Mouse (Mus musculus) G1E-ER4 (cell line): ENCODE results near the gene Igll1. TPM values are rescaled to one million over a fixed set of nuclear protein-coding genes. Genes with fewer than 3 reads are reported as not detected.

ENCODE experiments used
- GATA1 ChIP-seq: IDR thresholded peaks from one replicate; pipeline ENCODE4 v1.8.0; 2012; ENCODE audit warnings: low read length, inconsistent platforms
- polyA plus RNA-seq: library from polyadenylated mRNA; stranded (reverse); fragments of >175 nt; gene quantifications from 2 replicates; pipeline ENCODE4 v1.2.3, GENCODE M21; 2012

The Igll1 gene
- polyA plus RNA-seq, 1 experiment = not detected

GRCm38 (mm10) chr16:16865696-16866561, 2.1 kb upstream of the Igll1 start:
- TF ChIP-seq GATA1 = no peak

GRCm38 (mm10) chr16:16865217-16865616, 1.4 kb upstream of the Igll1 start:
- TF ChIP-seq GATA1 = no peak

- TF ChIP-seq GATA1 = no peak
Observed at GRCm38 (mm10) chr16:16862288-16862687, 1.5 kb downstream of the Igll1 start.

DNA sequence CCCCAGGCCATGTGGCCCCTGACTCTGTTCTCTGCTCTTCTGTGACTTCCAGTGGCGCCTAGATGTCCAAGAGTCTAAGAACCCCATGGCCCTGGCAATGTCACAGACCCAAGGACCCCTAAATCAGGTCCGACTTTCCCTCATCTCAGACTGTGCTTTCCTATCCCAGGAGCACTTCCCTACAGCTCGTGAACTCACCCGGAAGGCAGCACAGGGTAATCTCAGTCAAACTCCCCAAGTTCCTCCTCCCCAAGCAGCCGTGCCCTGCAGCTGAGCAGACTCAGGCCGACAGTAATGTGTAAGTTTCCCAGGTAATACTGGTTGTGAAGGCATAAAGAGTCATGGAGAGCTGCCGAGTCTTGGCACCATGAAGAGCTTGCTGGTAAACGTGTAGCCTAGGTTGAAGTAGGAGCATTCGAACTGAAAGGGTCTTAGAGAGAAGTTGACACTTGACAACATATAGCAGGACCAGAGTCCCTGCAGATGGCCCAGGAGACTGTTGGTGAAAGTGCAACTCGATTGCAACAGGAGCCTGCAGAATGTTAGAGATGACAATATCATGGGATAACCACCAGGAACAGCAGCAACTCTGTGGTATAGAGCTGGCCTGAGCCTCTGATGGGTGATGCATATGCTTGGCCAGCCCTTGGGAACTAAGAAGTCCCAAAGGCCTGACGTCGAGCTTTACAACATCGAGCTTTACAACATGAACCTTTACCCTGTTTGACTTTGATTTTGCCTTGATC, 6.9 kb downstream of the Igll1 start:
- no peak for TF ChIP-seq GATA1

DNA sequence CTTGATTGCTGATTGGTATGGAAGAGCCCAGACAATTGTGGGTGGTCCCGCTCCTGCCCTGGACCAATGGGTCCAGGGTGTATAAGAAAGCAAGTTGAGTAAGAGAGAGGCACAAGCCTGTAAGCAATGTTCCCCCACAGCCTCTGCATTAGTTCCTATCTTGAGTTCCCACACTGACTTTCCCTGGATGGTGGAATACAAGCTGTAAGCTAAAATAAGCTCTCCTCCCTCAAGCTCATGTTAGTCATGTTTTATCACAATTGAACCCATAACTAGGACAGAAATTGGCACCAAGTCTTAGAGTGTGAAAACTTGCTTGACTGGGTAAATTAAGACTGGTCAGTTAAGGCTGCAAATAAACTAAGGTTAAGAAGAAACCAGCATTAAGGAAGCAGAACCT, 8.2 kb downstream of the Igll1 start:
- TF ChIP-seq GATA1 = no peak

DNA sequence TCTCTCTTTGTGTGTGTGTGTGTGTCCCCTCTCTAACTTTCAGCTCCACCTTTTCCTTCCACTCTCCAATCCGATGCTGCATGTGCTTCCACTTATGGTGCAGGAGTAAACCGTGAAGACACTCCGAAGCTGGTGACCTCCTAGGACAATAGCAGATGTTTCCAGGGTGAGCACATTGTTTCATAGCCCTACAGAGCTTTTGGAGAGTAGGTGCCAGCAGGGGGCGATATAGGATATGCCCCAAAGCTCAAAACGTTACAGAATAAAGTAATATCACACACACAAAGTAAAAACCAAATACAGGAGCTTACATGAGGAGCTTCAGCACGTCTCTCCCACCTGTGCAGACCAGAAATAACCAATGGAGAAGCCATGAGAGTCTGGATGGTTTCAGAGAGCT, 8.9 kb downstream of the Igll1 start:
- no peak for TF ChIP-seq GATA1

DNA sequence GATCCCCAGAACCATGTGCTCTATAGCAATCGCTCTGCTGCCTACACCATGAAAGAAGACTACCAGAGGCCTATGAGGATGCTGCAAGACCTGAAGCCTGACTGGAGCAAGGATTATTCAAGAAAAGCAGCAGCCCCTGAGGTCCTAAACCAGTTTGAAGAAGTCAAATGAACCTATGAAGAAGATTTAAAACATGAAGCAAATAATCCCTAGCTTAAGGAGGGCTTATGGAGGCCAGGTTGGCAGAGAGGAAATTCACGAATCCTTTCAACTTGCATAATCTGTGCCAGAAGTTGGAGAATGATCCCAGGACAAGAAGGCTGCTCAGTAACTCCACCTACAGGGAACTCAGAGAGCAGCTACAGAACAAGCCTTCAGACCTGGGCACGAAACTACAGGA, 11.4 kb downstream of the Igll1 start:
- no peak for TF ChIP-seq GATA1

- no peak for TF ChIP-seq GATA1
Observed at GRCm38 (mm10) chr16:16849196-16849595, 14.6 kb downstream of the Igll1 start.

- no peak for TF ChIP-seq GATA1
Observed at GRCm38 (mm10) chr16:16829671-16830070, 34.1 kb downstream of the Igll1 start.

- TF ChIP-seq GATA1 = no peak
Observed at GRCm38 (mm10) chr16:16828757-16829615, 34.8 kb downstream of the Igll1 start, which contains the start of gene Spag6l. Gene Spag6l (minus strand): TSS chr16:16829456.

DNA sequence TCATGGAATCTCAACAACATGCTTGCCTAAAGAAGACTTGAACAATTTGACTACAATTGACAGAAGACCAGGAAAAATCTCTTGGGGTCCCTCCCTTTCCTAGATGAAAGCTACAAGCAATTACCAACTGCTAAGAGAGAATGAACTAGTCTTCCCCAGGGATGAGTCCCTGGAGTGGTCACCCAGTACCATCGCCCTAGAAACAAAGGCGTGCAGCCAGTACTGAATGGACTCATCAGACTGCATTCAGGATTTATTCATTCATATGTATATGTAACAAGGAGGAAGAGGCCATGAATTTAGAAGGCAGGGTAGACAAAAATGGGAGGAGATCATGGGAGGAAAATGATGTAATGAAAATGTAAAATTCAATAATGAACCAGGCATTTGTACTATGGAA, 37.6 kb downstream of the Igll1 start:
- TF ChIP-seq GATA1 = no peak

DNA sequence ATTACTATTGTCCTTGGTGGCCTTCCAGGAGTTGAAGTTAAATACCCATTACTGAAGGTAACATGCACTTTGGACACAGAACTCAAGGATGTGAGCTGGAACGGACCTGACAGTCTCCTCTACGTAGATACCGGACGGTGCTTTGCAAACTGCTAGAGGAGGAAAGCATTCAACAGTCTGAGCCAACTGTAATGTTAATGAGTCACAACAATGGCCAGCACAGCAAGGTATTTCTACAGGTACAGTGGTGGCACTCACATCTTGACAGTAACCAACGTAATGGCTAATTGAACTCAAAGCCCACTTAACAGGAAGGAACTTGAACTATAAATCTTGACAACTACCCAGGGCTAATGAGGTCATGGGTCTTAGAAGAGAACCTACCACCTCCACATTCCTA, 38.3 kb downstream of the Igll1 start:
- TF ChIP-seq GATA1 = no peak

Other genes with a start within 250 kb of the Igll1 start
- not detected in 2 replicates for gene Olfr19, start 187.6 kb downstream of the Igll1 start, polyA plus RNA-seq
- not detected in 2 replicates for gene Spag6l, start 34.5 kb downstream of the Igll1 start, polyA plus RNA-seq
- gene Top3b, start 6.8 kb upstream of the Igll1 start, polyA plus RNA-seq = 29.8 and 39.2 TPM in 2 replicates
- 0.93 TPM in 1 of 2 replicates, not detected in the other for gene Vpreb1, start 6.9 kb upstream of the Igll1 start, polyA plus RNA-seq
- 6.0 and 8.9 TPM in 2 replicates for gene Ppm1f, start 32.5 kb upstream of the Igll1 start, polyA plus RNA-seq
- gene Mapk1, start 119.4 kb upstream of the Igll1 start, polyA plus RNA-seq = 54.4 and 71.1 TPM in 2 replicates
- 0.09 TPM in 1 of 2 replicates, not detected in the other for gene Ypel1, start 205.7 kb upstream of the Igll1 start, polyA plus RNA-seq
- gene Ppil2, start 247.3 kb upstream of the Igll1 start, polyA plus RNA-seq = 79.7 and 80.3 TPM in 2 replicates